Mouse (Mus musculus): ENCODE results near the gene Rpia.

The Rpia gene

GRCm38 (mm10) chr6:70751251-70751897 lies 40.7 kb downstream of the Rpia start:
- DNase-seq (ENCODE audit: low read depth, low spot score): no peak

DNA sequence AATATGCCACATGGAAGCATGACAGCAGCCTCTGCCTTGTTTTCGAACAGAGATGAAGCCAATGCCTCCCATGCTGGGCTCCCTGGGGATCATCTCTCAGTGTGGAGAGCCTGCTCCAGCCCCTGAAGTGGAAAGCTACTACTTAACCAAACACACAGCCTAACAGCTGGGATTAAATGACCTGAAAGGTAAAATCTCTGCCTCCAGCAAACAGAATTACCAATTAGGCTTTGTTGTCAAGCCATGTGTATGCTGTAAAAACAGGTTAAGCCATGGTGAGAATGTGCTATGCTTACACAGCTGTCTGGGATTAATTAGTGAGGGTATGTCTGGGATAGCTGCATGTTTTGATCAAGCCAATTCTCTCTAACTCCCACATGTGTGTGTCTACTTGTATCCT lies 42.3 kb downstream of the Rpia start:
- peak; percentile 12 for DNase-seq (ENCODE audit: low read depth, low spot score)

GRCm38 (mm10) chr6:70747702-70748101 lies 44.3 kb downstream of the Rpia start:
- DNase-seq (ENCODE audit: low read depth, low spot score): no peak

GRCm38 (mm10) chr6:70743902-70744301 lies 48.1 kb downstream of the Rpia start:
- no peak for DNase-seq (ENCODE audit: low read depth, low spot score)

GRCm38 (mm10) chr6:70742833-70743232 lies 49.2 kb downstream of the Rpia start:
- no peak for DNase-seq (ENCODE audit: low read depth, low spot score)

- DNase-seq (ENCODE audit: low read depth, low spot score): no peak
Observed at GRCm38 (mm10) chr6:70740535-70740934, 51.5 kb downstream of the Rpia start.

- no peak for DNase-seq (ENCODE audit: low read depth, low spot score)
Observed at GRCm38 (mm10) chr6:70739456-70739855, 52.6 kb downstream of the Rpia start.

GRCm38 (mm10) chr6:70735528-70735927 lies 56.5 kb downstream of the Rpia start:
- no peak for DNase-seq (ENCODE audit: low read depth, low spot score)

DNA sequence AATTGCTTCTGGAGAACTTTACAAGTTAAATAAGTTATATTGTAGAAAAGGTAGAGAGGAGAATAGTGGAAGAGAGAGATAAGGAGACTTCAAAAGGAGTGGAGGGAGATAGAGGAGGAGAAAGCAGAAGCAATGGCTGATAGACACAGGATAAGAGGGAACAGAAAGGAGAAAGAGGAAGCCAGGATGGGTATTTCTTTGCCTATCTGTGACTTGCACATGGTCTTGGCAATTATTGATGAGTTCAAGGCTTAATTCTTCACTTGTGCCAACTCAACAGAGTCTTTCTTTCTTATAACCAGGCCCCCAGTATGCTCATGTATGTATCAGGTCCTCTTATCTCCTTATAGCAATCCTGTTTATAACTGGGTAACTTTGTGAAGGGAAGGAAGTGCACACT lies 61.2 kb downstream of the Rpia start:
- no peak for DNase-seq (ENCODE audit: low read depth, low spot score)

- DNase-seq (ENCODE audit: low read depth, low spot score): no peak
Observed at GRCm38 (mm10) chr6:70729125-70729524, 62.9 kb downstream of the Rpia start.

- no peak for DNase-seq (ENCODE audit: low read depth, low spot score)
Observed at GRCm38 (mm10) chr6:70727094-70727721, 64.8 kb downstream of the Rpia start.

DNA sequence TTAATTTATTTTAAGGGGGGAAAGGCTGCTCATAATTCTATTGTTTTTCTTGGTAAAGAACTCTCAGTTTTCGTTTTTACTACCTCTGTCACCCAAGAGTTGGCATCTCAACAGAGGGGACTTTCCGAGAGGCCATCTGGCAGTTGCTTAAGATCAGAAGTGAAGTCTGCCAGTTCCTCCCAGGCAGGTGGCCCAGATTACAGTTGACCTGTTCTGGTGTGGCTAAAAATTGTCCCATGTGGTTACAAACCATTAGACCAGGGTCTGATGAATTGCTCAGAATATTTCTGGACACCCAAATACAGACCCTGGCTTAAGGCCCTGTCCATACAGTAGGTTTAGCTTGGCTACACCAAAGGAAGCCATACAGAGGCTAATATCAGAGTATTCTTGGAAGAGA lies 66.4 kb downstream of the Rpia start:
- DNase-seq (ENCODE audit: low read depth, low spot score): no peak

GRCm38 (mm10) chr6:70724722-70725121 lies 67.3 kb downstream of the Rpia start:
- no peak for DNase-seq (ENCODE audit: low read depth, low spot score)

GRCm38 (mm10) chr6:70722298-70722697 lies 69.7 kb downstream of the Rpia start:
- no peak for DNase-seq (ENCODE audit: low read depth, low spot score)

GRCm38 (mm10) chr6:70718760-70719159 lies 73.3 kb downstream of the Rpia start:
- DNase-seq (ENCODE audit: low read depth, low spot score): no peak

- no peak for DNase-seq (ENCODE audit: low read depth, low spot score)
Observed at GRCm38 (mm10) chr6:70718164-70718563, 73.9 kb downstream of the Rpia start.

DNA sequence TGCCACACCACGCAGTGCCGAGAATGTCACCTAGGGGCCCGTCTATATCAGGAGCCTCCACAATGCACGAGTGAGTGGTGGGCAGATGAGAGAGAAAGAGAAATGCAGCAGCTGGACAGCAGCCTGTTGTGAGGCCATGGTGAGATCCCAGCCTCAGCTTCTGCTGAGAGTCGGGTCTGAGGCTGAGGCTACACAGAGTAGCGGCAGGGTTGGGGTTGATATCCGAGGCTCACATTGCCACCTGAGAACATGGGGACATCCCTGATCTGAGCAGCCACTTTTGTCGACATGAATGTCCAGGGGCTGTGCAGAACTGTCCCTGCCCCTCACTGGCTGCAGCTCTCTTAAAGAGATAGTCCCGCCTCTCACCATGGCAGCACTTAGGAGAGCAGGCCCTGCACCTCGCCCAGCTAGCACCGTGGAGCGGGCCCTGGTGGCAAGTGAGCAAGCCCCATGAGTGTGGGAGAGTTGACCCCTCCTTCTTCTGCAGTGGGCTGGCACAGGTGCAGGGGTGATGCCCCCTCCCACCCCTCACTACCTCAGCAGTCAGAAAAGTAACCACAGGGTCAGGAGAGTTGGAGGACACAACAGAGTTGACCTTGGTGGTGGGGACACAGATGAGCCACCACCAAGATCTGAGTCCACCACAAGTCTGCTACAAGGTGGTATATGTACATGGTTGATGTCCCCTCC lies 75.2 kb downstream of the Rpia start:
- DNase-seq (ENCODE audit: low read depth, low spot score): no peak
